Mouse (Mus musculus): ENCODE measurements around the gene Gm4559.
"Not testable (repeated sequence)": the region's sequence is repeated elsewhere in the genome, so short reads cannot be mapped to it uniquely, and the experiment has no call there.

- TF ChIP-seq POLR2A (IDR thresholded peaks at IDR 0.05; ENCODE audit: borderline replicate concordance, insufficient read depth, low read length); CTCF (IDR thresholded peaks at IDR 0.05; ENCODE audit: borderline replicate concordance, insufficient read depth, low read depth, low read length): not testable (repeated sequence)
Observed at GRCm38 (mm10) chr7:142258254-142258653, 15.9 kb downstream of the Gm4559 start, which contains the start of gene Gm2431.
